Mouse (Mus musculus) lung, adult 2 months (tissue): ENCODE measurements around the gene Igsf11.

Source experiments
- CTCF ChIP-seq: fragments of 200-500 bp; IDR thresholded peaks from 2 replicates; pipeline ENCODE4 v1.5.1; 2011; ENCODE audit warnings: mild to moderate bottlenecking, low read length, control low read depth; ENCODE audit not compliant: insufficient read depth
- POLR2A ChIP-seq: fragments of 200-500 bp; IDR thresholded peaks from 2 replicates; pipeline ENCODE4 v1.6.1; 2011; ENCODE audit warnings: low read depth, mild to moderate bottlenecking, control low read depth, low read length, borderline replicate concordance; ENCODE audit errors: extremely low read depth

GRCm38 (mm10) chr16:39019449-39019848 is 127.0 kb downstream of the Igsf11 start:
- TF ChIP-seq CTCF = no peak
- TF ChIP-seq POLR2A = no peak
